Mouse (Mus musculus) thymus, postnatal 14 days (tissue): ENCODE data around the gene Tnnt2.

Experiments used
- DNase-seq: peaks from one replicate; pipeline ENCODE4 v3.0.0; 2021

Tnnt2 gene

DNA sequence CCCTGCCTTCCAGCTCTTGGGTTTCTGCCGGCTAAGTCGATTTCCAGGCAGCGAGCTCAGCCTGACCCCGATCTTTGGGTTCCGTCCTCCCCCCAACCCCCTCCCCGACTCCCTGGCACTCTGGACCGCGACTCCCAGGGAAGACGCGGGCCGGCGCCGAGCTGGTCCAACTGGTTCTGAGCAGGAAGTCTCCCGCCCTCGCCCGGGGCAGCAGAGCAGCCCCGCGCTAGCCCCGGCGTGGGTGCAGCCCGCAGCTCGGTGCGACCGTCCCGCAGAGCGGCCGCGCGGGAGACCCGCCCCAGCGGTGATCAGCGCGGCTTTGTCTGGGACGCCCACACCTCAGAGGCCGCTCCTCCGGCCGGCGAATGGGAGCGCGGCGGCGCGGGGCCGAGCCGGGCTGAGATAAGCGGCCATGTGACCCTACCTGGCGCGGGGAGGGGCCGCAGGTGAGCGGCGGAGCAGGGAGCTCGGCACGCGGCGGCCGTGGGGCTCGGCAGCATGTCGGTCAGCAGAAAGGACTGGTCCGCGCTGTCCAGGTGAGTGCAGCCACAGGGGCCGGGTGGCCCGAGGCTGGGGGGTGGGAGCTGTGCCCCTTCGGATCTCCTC is 17.6 kb upstream of the Tnnt2 start, which contains the start of gene Lad1:
TSS of gene Lad1 (plus strand) at position 118 of the 606 bp plus-strand sequence.
- no peak for DNase-seq

DNA sequence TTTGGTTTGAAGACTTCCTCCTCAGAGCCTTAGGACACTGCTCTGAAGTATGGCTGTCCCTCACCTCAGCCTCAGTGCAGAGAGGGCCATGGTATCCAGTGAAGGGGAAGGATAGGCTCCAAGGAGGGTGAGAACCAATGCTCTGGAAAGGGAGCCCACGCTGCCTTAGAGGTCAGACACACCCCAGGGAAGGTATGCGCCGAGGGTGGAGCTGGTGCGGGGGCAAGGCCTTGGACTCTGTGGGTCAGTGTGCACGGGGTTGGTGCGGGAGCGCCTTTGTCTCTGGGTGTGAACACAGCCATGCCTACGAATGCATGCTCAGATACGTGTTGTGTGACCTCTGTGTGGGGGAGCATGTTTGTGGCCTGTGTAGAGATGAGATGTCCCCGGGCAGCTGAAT is 16.1 kb upstream of the Tnnt2 start:
- DNase-seq: no peak

DNA sequence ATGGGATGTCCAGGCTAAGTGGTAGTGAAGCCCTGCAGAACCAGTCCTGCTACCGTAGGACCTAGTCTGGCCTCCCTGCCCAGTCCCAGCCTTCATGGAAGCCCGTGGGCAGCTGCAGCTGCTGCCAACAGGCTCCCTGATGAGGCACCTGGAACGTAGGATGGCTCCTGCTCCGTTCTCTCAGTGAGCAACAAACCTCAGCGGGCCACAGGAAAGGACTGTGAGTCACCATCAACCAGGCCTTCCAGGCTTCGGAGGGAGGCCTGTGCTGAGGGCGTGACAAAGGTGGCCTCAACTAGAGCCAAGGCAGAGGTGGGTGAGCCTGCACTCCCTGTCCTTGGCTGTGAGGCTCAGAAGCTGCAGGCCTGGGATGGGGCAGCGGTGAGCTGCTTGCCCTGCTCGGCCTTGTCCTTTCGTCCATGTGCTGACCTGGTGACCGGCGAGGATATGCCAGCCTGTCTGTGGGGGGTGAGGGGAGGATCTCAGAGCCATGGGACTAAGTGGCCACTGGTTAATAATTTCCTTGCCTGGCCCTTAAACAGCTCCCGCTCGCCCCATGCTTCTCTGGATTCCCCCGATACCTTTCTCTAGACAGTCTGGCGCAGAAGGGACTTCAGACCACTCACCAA is 15.3 kb upstream of the Tnnt2 start:
- no peak for DNase-seq

DNA sequence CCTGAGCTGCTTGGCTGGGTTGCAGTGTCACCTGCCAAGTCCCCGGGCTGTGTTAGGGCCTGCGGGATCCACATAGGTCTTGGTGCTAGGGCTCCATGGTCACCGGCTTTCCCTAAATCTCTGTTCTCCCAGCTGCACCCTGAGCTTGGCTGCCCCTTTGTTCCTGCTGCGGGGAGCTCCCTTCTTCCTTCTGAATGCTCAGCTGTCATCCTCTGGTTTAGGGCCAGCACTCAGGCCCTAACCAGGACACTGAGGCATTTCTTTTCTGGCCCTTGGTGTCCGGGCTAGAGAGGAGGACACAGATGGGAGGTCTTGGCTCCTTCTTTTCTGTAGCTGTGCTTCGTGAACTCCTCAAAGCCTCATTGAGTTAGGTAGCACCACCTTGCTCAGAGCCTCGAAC is 14.4 kb upstream of the Tnnt2 start:
- no peak for DNase-seq

DNA sequence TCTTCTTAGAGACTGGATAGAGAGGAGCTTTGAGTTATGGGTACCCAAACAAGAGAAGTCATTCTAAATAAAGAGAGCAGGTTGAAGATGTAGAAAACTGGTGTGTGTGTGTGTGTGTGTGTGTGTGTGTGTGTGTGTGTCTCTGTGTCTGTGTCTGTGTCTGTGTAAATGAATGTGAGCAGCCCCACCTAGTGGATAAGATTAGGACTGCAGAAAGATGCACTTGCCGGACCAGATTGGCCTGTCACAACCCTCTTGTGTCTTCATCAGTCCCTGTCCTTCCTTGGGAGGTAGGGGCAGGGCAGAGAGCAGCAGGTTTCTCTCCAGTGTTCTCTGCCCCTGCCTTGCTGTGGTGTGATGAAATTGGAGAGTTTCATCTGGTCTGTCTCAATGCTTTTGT is 7.2 kb upstream of the Tnnt2 start:
- DNase-seq: peak; percentile 60

DNA sequence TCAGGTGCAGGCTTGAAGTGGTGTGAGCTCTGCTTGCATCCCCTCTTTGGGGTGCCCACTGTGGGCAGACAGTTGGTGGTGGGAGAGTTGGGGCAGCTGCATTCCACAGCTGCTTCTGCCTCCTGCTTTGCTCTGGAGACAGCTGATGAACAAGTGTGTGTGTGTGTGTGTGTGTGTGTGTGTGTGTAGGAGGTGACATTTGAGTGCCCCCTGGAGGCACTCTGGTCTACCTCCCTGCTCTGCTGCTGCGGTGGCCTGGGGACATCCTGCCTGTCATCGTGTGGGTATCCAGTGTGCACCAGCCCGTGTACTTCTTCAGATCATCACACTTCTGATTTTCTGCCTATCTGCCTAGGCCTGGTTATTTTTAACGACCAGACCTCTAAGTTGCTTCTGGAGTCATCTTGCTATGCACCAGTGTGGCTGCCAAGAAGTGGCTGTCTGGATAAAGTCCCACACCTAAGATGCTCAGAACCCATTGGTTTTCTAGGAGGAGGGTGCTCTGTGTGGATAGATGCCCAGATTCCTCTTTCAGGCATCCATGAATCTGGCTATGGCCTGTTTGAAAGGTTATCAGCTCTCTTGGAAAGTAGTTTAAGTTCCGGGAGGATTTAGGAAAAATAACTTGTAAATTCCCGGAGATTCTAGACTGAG is 1.8 kb upstream of the Tnnt2 start:
- DNase-seq: peak; percentile 51

DNA sequence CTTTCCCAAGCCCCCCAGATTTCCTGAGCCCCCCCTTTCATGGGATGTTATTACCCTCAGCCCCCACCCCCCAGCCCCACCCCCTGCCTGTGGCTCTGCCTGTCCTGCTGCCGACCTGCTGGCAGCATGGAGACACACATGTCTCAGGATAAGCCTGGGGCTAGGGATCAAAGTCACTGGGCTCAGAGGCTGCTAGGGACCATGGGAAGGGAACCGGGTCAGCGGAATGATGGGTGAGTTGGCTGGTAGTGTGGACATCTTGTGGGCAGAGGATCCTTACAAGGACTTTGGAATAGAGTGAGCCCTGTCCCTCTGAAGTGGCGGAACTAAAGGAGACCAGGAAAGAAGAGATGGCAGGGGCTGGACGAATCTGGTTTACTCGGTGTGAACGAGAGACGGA is 1.2 kb upstream of the Tnnt2 start:
- DNase-seq: no peak

DNA sequence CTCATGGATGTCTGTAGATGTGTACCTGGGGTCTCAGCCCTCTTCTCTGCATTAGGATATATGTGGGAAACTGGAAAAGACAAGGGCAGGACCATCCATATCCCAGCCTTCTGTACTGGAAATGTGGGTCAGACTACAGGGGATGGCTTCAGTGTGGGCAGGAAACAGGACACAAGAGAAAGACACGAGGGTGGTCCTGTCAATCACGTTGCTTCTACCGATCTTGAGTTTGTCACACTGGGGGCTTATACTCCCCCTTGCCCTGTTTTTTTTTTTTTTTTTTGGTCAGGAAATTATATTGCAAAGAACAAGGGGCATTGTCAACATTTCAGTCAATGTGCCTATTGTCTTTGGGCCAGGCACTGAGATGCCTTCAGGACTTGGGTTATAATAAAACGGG is 2.5 kb downstream of the Tnnt2 start:
- no peak for DNase-seq

DNA sequence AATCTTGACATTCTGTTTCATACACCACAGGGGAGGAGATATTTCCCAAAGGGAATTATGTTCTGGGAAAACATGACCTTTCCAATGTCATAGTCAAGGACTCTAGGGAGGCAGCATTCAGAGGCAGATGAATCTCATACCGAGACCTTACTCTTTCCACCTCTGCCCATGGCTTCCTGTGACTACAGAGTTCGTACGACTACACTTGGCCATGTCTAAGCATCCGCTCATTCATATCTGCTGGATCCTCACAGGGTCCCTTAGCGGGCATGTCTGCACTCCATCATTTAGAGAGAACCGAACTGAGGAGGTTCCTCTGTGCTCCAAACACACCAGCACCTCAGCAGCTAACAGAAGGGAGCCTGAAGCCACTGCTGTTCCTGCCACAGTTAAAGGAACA is 2.9 kb downstream of the Tnnt2 start:
- no peak for DNase-seq

DNA sequence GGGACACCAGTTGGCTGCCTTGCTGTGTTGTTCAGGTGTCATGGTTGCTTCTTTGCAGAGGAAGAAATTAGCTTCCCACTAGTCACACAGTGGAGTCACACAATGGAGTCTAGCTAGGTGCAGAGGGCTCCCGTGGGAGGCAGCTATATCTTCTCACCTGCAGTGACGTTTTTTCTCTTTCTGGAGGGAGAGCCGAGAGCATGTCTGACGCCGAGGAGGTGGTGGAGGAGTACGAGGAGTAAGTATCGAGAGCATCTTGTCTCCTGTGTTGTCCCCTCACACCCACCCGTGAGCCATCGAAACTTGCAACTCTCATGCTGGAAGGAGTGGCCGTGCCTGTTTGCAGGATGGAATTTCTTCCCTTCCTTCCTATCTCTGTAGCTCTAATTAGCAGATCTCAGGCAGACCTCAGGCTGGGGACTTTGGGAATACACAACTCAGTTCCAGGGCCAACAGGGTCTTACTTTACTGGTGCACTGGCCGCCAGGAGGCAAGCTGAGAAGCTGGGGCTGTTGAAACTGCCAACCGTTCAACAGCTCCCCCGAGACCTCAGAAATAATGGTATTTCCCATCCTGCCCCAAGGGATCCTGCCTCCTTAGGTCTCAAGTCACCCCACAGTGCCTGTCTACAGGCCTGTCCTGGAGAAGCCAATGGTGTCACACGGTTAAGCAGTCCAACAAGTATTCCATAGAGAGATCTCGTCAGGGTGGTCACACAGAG is 4.7 kb downstream of the Tnnt2 start:
- DNase-seq: no peak

DNA sequence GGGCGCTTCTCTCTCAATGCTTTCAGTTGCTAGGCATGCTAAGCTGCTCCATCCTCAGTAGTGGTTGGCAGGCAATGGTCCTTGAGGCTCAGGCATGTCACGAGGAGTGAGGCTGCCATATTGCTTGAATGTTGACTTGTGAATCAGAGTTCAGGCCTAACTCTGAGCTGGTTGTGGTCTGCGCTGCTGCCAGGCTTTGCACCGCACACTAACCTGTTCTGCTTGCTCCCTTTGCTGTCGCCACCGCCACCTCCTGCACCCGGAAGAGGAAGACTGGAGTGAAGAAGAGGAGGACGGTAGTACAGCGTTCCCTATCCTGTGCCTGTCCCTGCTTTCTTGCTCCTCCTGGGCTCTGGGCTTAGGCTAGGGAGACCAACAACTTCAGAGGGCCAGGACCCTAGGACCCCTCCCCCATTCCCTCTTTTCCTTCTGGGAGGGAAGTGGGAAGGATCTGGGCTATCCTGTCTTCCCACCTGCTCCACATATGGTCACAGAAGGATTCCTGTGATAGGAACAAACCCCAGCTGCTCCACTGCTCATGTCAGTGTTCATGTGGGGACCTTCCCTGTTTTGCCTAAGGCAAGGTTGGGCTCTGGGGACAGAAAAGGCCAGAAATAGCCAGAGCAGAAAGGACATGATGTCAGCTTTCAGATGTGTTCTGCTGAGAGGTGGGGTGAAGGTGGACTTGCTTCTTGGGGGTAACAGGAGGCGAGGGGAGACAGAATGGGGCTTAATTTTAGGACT is 7.5 kb downstream of the Tnnt2 start:
- no peak for DNase-seq

DNA sequence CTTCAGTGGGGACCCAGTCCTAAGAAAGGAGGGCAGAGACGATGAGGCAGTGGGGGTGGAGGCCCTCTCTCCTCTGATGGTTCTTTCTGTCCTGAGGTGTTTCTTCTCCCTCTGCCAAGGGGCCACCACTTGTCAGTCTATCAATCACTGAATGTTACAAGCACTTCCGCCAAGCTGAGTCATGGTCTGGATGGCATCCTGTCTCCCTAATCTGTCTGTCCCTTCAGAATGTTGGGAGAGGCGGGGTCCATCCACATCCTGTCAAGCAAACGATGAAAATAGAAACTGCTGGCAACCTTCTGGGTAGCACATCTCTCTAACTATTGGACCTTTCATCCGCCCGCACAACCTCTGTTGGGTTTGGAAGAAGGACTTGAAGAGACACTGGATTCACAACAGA is 8.3 kb downstream of the Tnnt2 start:
- no peak for DNase-seq

DNA sequence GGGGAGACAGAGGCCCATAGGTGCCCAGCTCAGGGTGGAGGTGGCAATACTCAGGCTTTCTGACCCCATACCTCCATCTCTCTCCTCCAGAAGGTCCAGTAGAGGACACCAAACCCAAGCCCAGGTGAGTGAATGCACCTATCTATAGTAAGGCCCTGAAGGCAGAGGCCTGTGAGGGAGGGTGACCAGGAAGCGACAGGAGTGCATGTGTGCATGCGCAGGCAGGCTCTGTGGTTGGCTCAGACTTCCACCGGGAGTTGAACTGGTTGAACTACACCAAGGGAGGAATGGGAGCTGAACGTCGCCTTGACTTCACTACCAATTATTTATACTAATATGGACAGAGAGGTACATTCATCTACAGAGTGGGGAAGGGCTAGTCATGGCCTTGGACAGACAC is 10.5 kb downstream of the Tnnt2 start:
- no peak for DNase-seq

DNA sequence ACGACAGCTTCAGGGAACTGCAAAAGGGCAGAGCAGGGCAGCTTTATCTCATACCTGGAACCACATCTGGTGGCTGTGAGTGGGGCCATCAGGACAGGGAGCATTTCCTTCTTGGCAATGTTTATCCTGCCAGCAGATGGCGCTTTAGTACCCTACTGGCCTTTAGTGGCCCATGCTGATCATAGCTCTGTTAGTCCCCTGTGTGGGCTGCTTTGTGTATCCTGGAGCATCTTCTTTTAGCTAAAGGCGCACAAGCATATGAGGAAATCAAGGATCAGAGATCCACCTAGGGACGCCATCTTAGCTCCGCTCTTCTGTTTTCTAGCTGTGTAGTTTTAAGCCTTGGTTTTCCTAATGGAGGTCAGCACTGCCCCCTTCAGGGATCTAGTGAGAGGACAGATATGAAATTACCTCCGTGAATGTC is 11.0 kb downstream of the Tnnt2 start:
- peak; percentile 46 for DNase-seq

DNA sequence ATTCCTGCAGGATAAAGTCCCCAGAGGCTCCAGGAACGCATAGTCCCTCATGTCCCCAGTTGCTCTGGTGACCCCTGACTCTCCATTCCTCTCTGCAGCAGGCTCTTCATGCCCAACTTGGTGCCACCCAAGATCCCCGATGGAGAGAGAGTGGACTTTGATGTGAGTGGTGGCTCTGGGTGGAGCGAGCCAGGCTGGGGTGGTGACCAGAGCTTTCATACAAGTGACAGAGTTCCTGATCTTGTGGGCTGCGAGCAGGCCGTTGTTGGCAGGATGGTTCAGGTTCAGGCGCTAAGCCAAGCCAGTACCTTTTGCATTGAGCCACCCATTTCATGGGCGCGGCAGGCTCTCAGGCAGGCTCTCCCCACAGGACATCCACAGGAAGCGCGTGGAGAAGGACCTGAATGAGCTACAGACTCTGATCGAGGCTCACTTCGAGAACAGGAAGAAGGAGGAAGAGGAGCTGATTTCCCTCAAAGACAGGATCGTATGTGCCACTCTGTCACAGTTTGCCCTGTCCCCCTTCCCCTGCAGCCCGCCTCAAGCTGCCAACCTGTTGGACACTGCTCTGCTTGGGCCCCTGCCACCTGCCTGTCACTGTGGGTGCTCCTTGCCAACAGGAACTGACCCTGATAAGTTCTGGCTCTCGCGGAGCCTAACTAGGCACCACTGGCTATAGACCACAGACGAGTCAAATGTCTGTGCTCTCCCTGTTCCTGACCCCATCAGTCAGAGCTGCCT is 11.6 kb downstream of the Tnnt2 start:
- DNase-seq: no peak

DNA sequence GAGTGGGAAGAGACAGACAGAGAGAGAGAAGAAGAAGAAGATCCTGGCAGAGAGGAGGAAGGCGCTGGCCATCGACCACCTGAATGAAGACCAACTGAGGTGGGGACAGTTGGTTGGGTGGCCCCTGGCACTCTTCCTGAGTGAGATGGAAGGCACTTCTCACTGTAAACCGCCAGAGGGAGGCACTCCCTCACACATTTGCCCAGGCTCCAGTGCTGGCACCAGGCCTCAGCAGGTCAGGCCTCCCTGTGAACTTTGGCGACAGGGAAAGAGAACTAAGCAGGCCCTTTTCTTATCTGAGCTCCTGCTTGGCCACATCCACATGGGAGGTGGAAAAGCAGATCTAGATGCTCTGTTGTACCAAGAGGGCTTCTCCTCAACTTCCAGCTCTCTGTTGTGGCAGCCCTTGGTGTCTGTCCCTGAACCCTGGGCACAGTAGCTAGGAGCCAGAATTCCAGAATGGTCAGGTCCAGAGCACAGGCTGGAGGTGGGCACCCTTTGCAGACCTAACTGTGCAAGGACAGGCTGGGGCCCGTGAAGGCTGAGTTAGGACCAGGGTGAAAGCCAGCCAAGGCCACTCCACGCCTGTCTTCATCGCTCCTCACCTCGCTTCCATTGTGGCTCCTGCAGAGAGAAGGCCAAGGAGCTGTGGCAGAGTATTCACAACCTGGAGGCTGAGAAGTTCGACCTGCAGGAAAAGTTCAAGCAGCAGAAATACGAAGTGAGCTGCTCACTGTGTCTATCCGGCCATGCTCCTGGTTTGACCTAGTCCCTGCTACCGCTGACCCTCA is 14.8 kb downstream of the Tnnt2 start:
- peak; percentile 13 for DNase-seq

DNA sequence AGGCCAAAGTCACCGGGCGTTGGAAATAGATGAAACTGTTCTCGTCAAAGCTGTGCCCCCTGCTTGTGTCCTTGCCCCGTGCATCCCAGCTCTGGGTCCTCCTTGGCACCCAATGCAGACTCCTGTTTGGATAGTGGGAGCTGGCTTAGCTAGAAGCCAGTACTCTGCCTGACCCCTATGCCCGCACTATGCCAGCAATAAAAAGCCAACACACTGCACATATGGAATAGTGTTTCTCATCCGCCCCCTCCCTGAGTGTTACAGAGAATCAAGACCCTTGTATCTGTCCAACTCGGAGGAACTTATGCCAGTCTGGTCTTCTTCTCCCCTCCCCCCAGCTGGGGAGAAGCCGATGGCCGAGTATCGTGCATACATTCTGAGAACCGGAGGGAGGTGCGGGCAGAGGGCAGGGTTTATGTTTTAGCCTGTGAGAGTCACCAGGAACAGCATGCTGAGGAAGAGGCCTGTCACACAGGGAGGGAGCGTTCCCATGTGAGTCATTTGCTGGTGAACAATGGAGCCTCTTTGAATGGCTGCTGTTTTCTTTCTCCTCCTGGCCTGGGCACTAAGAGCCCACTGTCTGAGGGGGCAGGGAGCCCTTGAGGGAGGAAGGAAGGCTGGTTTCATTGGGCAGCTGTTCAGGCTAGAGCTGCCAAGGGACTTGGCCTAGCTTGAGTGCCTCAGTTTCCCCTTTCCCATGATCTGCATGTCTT is 16.0 kb downstream of the Tnnt2 start:
- no peak for DNase-seq

DNA sequence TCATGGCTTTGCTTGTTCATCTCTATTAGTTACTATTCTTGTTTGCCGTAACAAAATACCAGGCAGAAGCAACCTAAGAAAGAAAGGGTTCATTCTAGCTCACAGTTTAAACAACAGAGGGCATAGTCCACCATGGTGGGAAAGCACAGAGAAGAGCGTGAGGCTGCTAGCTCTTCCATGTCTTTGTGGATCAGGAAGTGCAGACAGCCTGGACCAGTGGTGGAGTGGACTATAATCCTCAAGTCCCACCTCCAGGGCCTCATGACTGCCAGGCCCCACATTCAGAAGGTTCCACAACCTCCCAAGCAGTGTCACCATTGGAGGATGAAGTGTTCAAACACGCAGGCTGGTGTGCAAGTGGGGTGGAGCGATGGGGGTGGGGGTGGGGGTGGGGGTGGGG is 17.0 kb downstream of the Tnnt2 start:
- no peak for DNase-seq

DNA sequence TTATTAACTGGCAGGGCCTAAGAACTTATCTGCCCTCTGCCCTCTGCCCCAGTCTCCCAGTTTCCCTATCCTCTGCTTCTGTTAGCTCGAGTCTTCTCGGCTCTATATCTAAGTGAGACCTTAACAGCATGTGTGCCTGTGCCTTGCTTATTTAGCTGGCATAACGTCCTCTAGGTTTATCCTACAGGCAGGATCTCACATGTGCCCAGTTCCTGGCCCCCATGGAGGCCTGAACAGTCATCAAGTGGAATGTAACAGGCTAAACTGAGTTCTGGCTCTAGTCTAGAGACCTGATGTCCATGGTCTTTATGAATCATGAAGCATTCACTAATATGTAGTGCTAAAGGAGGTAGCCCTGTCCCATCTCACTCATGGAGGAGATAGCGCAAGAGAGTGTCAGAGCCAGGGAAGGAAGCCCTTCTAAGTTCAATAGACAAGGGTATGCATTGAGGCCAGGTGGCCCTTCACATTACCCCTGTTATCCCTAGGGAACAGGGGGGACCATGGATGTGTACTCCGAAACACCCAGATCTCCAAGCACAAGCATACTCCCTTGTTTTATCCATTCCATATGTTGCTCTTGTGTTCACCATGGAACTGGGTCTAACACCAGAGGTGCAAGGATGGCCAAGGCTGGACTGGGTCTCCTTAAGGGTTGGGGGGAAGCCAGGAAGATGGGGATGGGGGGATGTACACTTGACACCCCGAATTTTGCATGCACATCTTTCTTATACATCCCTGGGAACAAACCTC is 18.6 kb downstream of the Tnnt2 start:
- DNase-seq: no peak

DNA sequence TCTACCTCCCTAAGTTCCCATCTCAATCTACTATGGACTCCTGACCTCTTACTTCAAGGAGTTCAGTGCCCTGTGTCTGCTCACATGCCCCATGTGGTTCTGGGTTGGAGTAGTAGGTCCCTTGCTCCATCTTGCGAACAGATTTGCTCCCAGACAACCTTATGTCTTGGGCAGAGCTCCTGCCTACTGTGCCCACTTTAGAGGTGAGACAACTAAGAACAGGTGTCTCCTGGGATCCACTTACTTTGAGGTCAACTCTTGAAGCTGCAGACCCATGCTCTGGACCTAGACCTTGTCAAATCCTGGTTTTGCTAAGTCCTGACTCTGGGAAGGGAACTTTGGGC is 19.2 kb downstream of the Tnnt2 start:
- no peak for DNase-seq
